Mouse (Mus musculus) lung, adult 2 months (tissue): ENCODE measurements around the gene Cntnap2.

ENCODE experiments used
- CTCF ChIP-seq: fragments of 200-500 bp; IDR thresholded peaks from 2 replicates; pipeline ENCODE4 v1.5.1; 2011; ENCODE audit warnings: mild to moderate bottlenecking, low read length, control low read depth; ENCODE audit not compliant: insufficient read depth
- POLR2A ChIP-seq: fragments of 200-500 bp; IDR thresholded peaks from 2 replicates; pipeline ENCODE4 v1.6.1; 2011; ENCODE audit warnings: low read depth, mild to moderate bottlenecking, control low read depth, low read length, borderline replicate concordance; ENCODE audit errors: extremely low read depth

DNA sequence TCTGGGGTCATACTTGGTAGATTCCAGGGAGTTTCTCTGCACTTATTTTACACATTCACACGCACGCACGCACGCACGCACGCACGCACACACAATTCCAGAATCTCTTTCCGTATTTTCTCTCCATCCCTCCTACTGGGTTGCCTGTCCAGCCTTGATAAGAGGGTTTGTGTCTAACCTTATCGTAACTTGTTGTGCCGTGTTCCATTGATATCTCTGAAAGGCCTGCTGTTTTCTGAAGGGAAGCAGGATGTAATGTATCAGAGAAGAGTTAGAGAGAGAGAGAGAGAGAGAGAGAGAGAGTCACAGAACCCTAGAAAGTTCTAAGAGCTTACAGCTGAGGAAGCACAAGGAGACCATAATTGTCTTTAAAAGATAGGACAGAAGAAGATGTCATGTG is 2132.8 kb downstream of the Cntnap2 start:
- TF ChIP-seq CTCF, result no peak
- no peak for TF ChIP-seq POLR2A
